Mouse (Mus musculus): ENCODE measurements around the gene Tpp1. TPM values are rescaled to one million over a fixed set of nuclear protein-coding genes. Genes with fewer than 3 reads are reported as not detected.

The Tpp1 gene
- total and polyA plus RNA-seq, 3 experiments, result 19.1 to 49.1 (median 29.9) TPM

DNA sequence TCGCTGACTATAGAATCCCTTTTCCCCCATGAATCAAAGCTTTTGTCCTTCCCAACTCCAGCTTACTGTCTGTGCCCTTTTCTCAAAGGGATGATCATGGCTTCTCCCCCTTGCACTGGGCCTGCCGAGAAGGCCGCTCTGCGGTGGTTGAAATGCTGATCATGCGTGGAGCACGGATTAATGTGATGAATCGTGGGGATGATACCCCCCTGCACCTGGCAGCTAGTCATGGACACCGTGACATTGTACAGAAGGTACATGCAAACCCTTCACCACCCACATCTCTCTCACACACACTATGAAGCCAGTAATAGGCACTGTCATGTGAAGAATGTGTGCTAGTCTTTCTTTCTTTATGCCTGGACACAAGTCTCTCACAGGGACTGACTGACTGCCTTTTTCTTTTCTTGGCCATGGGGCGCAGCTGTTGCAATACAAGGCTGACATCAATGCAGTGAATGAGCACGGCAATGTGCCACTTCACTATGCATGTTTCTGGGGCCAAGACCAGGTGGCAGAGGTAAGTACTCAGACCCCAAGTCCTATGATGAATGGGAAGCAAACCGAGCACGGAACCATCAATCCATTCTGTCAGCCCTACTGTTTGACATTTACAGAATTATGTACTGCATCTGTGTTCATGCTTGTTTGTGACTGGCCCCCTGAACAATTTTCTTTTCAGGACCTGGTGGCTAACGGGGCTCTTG lies 11.8 kb downstream of the Tpp1 start:
- in situ Hi-C loops (cut with MboI; ENCODE audit: low pct_ligation_motif_present, low pct_unique_long_range_greater_than_20kb, low sequenced_read_pairs) (loop anchor here (5.0 kb wide), 1 partner anchor 67 kb away; no protein-coding TSS in a partner anchor), dilution Hi-C loops (cut with MboI; ENCODE audit: extremely low pct_ligation_motif_present, extremely low pct_unique_long_range_greater_than_20kb, low sequenced_read_pairs) (no loop called here)
- TF ChIP-seq JUND (conservative IDR thresholded peaks at IDR 0.05; ENCODE audit: low read depth, low read length), result no peak
- peak; percentile 18 for TF ChIP-seq POLR2A (IDR thresholded peaks at IDR 0.05; ENCODE audit: low read depth, low read length)
- no peak overlapping the region for H3K27ac ChIP-seq (ENCODE audit: insufficient read depth, low read depth)
- H3K36me3 ChIP-seq (replicated peaks in 1 of 2; ENCODE audit: control insufficient read depth in 1 of 2, insufficient read depth in 1 of 2, low read length in 1 of 2), result peaks cover 32 to 38% of the 10 kb centered on the region in 2 experiments
- no peaks in the 10 kb centered on the region for H3K27me3 ChIP-seq (replicated peaks)
- peaks cover 20% of the 10 kb centered on the region for H3K79me2 ChIP-seq (replicated peaks; ENCODE audit: control insufficient read depth, extremely low read depth, insufficient read depth, poor library complexity, severe bottlenecking)
- no peak overlapping the region for H3K9ac ChIP-seq (ENCODE audit: insufficient read depth, low read depth)
- no peak overlapping the region for H3K4me3 ChIP-seq (replicated peaks in 1 of 3; ENCODE audit: low read depth in 2 of 3, low read length in 2 of 3, poor library complexity in 1 of 3)
- no peak for DNase-seq (ENCODE audit: extremely low read depth)
- H3K4me2 ChIP-seq (ENCODE audit: insufficient read depth, low read depth, poor library complexity, severe bottlenecking), result no peak overlapping the region
- no peaks in the 10 kb centered on the region for H3K9me3 ChIP-seq (replicated peaks; ENCODE audit: low read length)
- H3K4me1 ChIP-seq (ENCODE audit: control insufficient read depth in 1 of 2, insufficient read depth in 2 of 2), result peaks cover 6 to 53% of the 10 kb centered on the region in 2 experiments

DNA sequence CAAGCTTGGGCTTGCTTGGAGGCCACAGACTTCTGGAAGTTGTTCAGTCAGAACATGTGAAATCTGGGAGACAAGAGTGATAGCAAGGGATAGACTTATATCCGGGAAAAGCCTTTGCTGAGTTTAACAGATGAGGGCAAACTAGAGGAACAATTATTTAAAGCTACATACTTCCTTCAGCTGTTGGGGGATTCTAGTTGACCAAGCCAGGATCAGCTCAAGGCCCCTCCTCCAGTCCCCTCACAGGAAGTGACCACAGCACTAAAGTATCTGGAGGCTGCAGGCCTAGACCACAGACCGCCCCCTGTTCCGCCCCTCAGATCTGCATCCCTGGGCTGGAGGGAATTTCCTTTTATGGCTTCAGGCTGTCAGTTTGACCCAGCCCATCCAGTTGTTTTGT lies 13.1 kb downstream of the Tpp1 start:
- Histone ChIP-seq H3K4me2 (ENCODE audit: insufficient read depth, low read depth, poor library complexity, severe bottlenecking) (peak overlapping the region; percentile 43), H3K9ac (ENCODE audit: insufficient read depth, low read depth) (peak overlapping the region; percentile 25; the same call in 1 of the 2 replicates), H3K4me1 (ENCODE audit: control insufficient read depth in 1 of 2, insufficient read depth in 2 of 2) (peaks cover 11 to 58% of the 10 kb centered on the region in 2 experiments), H3K27me3 (replicated peaks) (no peaks in the 10 kb centered on the region), H3K79me2 (replicated peaks; ENCODE audit: control insufficient read depth, extremely low read depth, insufficient read depth, poor library complexity, severe bottlenecking) (peaks cover 31% of the 10 kb centered on the region), H3K9me3 (replicated peaks; ENCODE audit: low read length) (no peaks in the 10 kb centered on the region), H3K36me3 (replicated peaks in 1 of 2; ENCODE audit: control insufficient read depth in 1 of 2, insufficient read depth in 1 of 2, low read length in 1 of 2) (peaks cover 41 to 50% of the 10 kb centered on the region in 2 experiments), H3K4me3 (replicated peaks in 1 of 3; ENCODE audit: low read depth in 2 of 3, low read length in 2 of 3, poor library complexity in 1 of 3) (peak overlapping the region in 1 of 3 experiments; percentile 32), H3K27ac (ENCODE audit: insufficient read depth, low read depth) (no peak overlapping the region)
- in situ Hi-C loops (cut with MboI; ENCODE audit: low pct_ligation_motif_present, low pct_unique_long_range_greater_than_20kb, low sequenced_read_pairs), result no loop called here
- peak; percentile 73 for DNase-seq (ENCODE audit: extremely low read depth)
- dilution Hi-C loops (cut with MboI; ENCODE audit: extremely low pct_ligation_motif_present, extremely low pct_unique_long_range_greater_than_20kb, low sequenced_read_pairs), result no loop called here
- TF ChIP-seq MAZ (IDR thresholded peaks at IDR 0.05; ENCODE audit: low read depth, low read length) (no peak), MEF2A (IDR thresholded peaks at IDR 0.05; ENCODE audit: borderline replicate concordance, low read depth, low read length) (0 out of 2 replicates have a peak, but pooled peaks have one; percentile 23), ELF1 (IDR thresholded peaks at IDR 0.05; ENCODE audit: low read depth, low read length) (peak; percentile 66; the same call in 1 of the 2 replicates), MXI1 (IDR thresholded peaks at IDR 0.05; ENCODE audit: low read depth, low read length) (no peak), MAFK (IDR thresholded peaks at IDR 0.05; ENCODE audit: insufficient replicate concordance, low read length) (no peak), ETS1 (conservative IDR thresholded peaks at IDR 0.05; ENCODE audit: low read depth, low read length) (no peak; the same call in 1 of the 2 replicates), RAD21 (IDR thresholded peaks at IDR 0.05; ENCODE audit: low read depth, low read length) (no peak), POLR2AphosphoS2 (IDR thresholded peaks at IDR 0.05; ENCODE audit: low read depth, low read length) (no peak), CHD2 (IDR thresholded peaks at IDR 0.05; ENCODE audit: low read length) (0 out of 2 replicates have a peak, but pooled peaks have one; percentile 17), NELFE (IDR thresholded peaks at IDR 0.05; ENCODE audit: low read depth, low read length) (0 out of 2 replicates have a peak, but pooled peaks have one; percentile 22), MAX (IDR thresholded peaks at IDR 0.05; ENCODE audit: low read length) (no peak), SIN3A (IDR thresholded peaks at IDR 0.05; ENCODE audit: low read length) (peak; percentile 42; the same call in 1 of the 2 replicates), RCOR1 (conservative IDR thresholded peaks at IDR 0.05; ENCODE audit: low read depth, low read length) (no peak), TCF12 (IDR thresholded peaks at IDR 0.05; ENCODE audit: low read depth, low read length) (peak; percentile 45; the same call in 1 of the 2 replicates), PAX5 (IDR thresholded peaks at IDR 0.05; ENCODE audit: low read length) (no peak), JUND (conservative IDR thresholded peaks at IDR 0.05; ENCODE audit: low read depth, low read length) (peak; percentile 45; the same call in 1 of the 2 replicates), ZKSCAN1 (IDR thresholded peaks at IDR 0.05; ENCODE audit: borderline replicate concordance, low read depth, low read length) (no peak), USF2 (conservative IDR thresholded peaks at IDR 0.05; ENCODE audit: low read depth, low read length) (no peak), E2F4 (IDR thresholded peaks at IDR 0.05; ENCODE audit: insufficient replicate concordance, low read depth, low read length) (no peak), SMC3 (IDR thresholded peaks at IDR 0.05; ENCODE audit: low read depth, low read length) (no peak), NRF1 (IDR thresholded peaks at IDR 0.05; ENCODE audit: low read depth, low read length) (no peak), KAT2A (IDR thresholded peaks at IDR 0.05; ENCODE audit: insufficient replicate concordance, low read length) (no peak), TBP (conservative IDR thresholded peaks at IDR 0.05; ENCODE audit: low read depth, low read length) (no peak), UBTF (IDR thresholded peaks at IDR 0.05; ENCODE audit: low read depth, low read length) (no peak), GABPA (IDR thresholded peaks at IDR 0.05; ENCODE audit: insufficient replicate concordance, low read depth, low read length) (no peak), ZC3H11A (IDR thresholded peaks at IDR 0.05; ENCODE audit: low read depth, low read length) (no peak), POLR2A (IDR thresholded peaks at IDR 0.05; ENCODE audit: low read depth, low read length) (peak; percentile 52; the same call in 1 of the 2 replicates), JUN (IDR thresholded peaks at IDR 0.05; ENCODE audit: insufficient read depth, low read depth, low read length) (no peak), ZMIZ1 (IDR thresholded peaks at IDR 0.05; ENCODE audit: low read depth, low read length) (no peak), ZNF384 (IDR thresholded peaks at IDR 0.05; ENCODE audit: low read depth, low read length) (no peak), BHLHE40 (IDR thresholded peaks at IDR 0.05; ENCODE audit: low read depth, low read length) (no peak)

Data from CH12.LX (cell line).